Mouse (Mus musculus): Measurements from ENCODE around the gene Nt5c1a. TPM values are rescaled to one million over a fixed set of nuclear protein-coding genes. Genes with fewer than 3 reads are reported as not detected.

The Nt5c1a gene
- polyA plus RNA-seq, 1 experiment from 2014 or later: not detected

- no peaks in the 10 kb centered on the region for H3K36me3 ChIP-seq
- ATAC-seq (ENCODE audit: insufficient read depth, low FRiP score, low read depth): no peak
- no peaks in the 10 kb centered on the region for H3K4me1 ChIP-seq
- H3K27ac ChIP-seq: no peak overlapping the region
- WGBS: 96% methylated on average over 9 of the region's 9 CpGs
- H3K27me3 ChIP-seq (replicated peaks): 0 out of 2 replicates have a peak, but pooled peaks cover 3% of the 10 kb centered on the region
- H3K4me2 ChIP-seq: no peak overlapping the region
- no peaks in the 10 kb centered on the region for H3K9me3 ChIP-seq
- H3K9ac ChIP-seq: no peak overlapping the region
- no peak overlapping the region for H3K4me3 ChIP-seq (replicated peaks)
Measured at GRCm38 (mm10) chr4:123213975-123214374, 12.7 kb downstream of the Nt5c1a start.

- Histone ChIP-seq H3K9ac (no peak overlapping the region), H3K4me3 (replicated peaks) (no peak overlapping the region), H3K4me2 (no peak overlapping the region), H3K27me3 (replicated peaks) (0 out of 2 replicates have a peak, but pooled peaks cover 3% of the 10 kb centered on the region), H3K4me1 (no peaks in the 10 kb centered on the region), H3K36me3 (no peaks in the 10 kb centered on the region), H3K9me3 (no peaks in the 10 kb centered on the region), H3K27ac (no peak overlapping the region)
- WGBS: 60% methylated on average over 1 of the region's 1 CpGs
- no peak for ATAC-seq (ENCODE audit: insufficient read depth, low FRiP score, low read depth)
Measured at GRCm38 (mm10) chr4:123215367-123215766, 14.1 kb downstream of the Nt5c1a start.

- no peak for ATAC-seq (ENCODE audit: insufficient read depth, low FRiP score, low read depth)
- WGBS: 12% methylated on average over 1 of the region's 1 CpGs
- H3K4me1 ChIP-seq: no peaks in the 10 kb centered on the region
Measured at GRCm38 (mm10) chr4:123216782-123217181, 15.5 kb downstream of the Nt5c1a start.

GRCm38 (mm10) chr4:123219720-123220357, 18.5 kb downstream of the Nt5c1a start:
- Histone ChIP-seq H3K27me3 (replicated peaks) (0 out of 2 replicates have a peak, but pooled peaks cover 3% of the 10 kb centered on the region), H3K4me1 (no peaks in the 10 kb centered on the region), H3K9me3 (no peaks in the 10 kb centered on the region), H3K27ac (no peak overlapping the region), H3K9ac (no peak overlapping the region), H3K4me3 (replicated peaks) (no peak overlapping the region), H3K4me2 (no peak overlapping the region), H3K36me3 (no peaks in the 10 kb centered on the region)
- 68% methylated on average over 15 of the region's 15 CpGs for WGBS
- ATAC-seq (ENCODE audit: insufficient read depth, low FRiP score, low read depth): peak; percentile 50; the same call in 1 of the 2 replicates

More at GRCm38 (mm10) chr4:123216782-123217181, 15.5 kb downstream of the Nt5c1a start:
- Histone ChIP-seq H3K4me3 (replicated peaks) (no peak overlapping the region), H3K36me3 (no peaks in the 10 kb centered on the region), H3K4me2 (no peak overlapping the region), H3K9ac (no peak overlapping the region), H3K27ac (no peak overlapping the region), H3K9me3 (no peaks in the 10 kb centered on the region), H3K27me3 (replicated peaks) (0 out of 2 replicates have a peak, but pooled peaks cover 3% of the 10 kb centered on the region)

GRCm38 (mm10) chr4:123220637-123221036, 19.3 kb downstream of the Nt5c1a start:
- H3K27me3 ChIP-seq (replicated peaks): 0 out of 2 replicates have a peak, but pooled peaks cover 3% of the 10 kb centered on the region
- no peak overlapping the region for H3K9ac ChIP-seq
- WGBS: 77% methylated on average over 4 of the region's 4 CpGs

GRCm38 (mm10) chr4:123223309-123223708, 22.0 kb downstream of the Nt5c1a start:
- ATAC-seq (ENCODE audit: insufficient read depth, low FRiP score, low read depth): no peak
- H3K9ac ChIP-seq: no peak overlapping the region
- H3K27ac ChIP-seq: no peak overlapping the region
- 61% methylated on average over 3 of the region's 3 CpGs for WGBS
- 0 out of 2 replicates have a peak, but pooled peaks cover 3% of the 10 kb centered on the region for H3K27me3 ChIP-seq (replicated peaks)
- H3K4me3 ChIP-seq (replicated peaks): no peak overlapping the region
- H3K4me1 ChIP-seq: peaks cover 21% of the 10 kb centered on the region
- H3K4me2 ChIP-seq: no peak overlapping the region
- H3K36me3 ChIP-seq: no peaks in the 10 kb centered on the region
- no peaks in the 10 kb centered on the region for H3K9me3 ChIP-seq

More at GRCm38 (mm10) chr4:123220637-123221036, 19.3 kb downstream of the Nt5c1a start:
- H3K27ac ChIP-seq: no peak overlapping the region
- H3K9me3 ChIP-seq: no peaks in the 10 kb centered on the region
- no peak; the same call in 1 of the 2 replicates for ATAC-seq (ENCODE audit: insufficient read depth, low FRiP score, low read depth)
- H3K4me2 ChIP-seq: no peak overlapping the region
- H3K36me3 ChIP-seq: no peaks in the 10 kb centered on the region
- no peak overlapping the region for H3K4me3 ChIP-seq (replicated peaks)
- H3K4me1 ChIP-seq: no peaks in the 10 kb centered on the region

GRCm38 (mm10) chr4:123225718-123226403, 24.6 kb downstream of the Nt5c1a start:
- H3K27ac ChIP-seq: no peak overlapping the region
- H3K9ac ChIP-seq: no peak overlapping the region
- H3K4me1 ChIP-seq: peaks cover 25% of the 10 kb centered on the region
- H3K36me3 ChIP-seq: no peaks in the 10 kb centered on the region
- ATAC-seq (ENCODE audit: insufficient read depth, low FRiP score, low read depth): peak; percentile 45; the same call in 1 of the 2 replicates
- no peak overlapping the region for H3K4me2 ChIP-seq
- H3K9me3 ChIP-seq: no peaks in the 10 kb centered on the region
- H3K4me3 ChIP-seq (replicated peaks): no peak overlapping the region
- no peaks in the 10 kb centered on the region for H3K27me3 ChIP-seq (replicated peaks)
- 36% methylated on average over 10 of the region's 10 CpGs for WGBS

GRCm38 (mm10) chr4:123227707-123228106, 26.4 kb downstream of the Nt5c1a start:
- Histone ChIP-seq H3K9me3 (no peaks in the 10 kb centered on the region), H3K4me2 (no peak overlapping the region), H3K4me3 (replicated peaks) (no peak overlapping the region), H3K27me3 (replicated peaks) (no peaks in the 10 kb centered on the region; the same call in 1 of the 2 replicates), H3K9ac (no peak overlapping the region), H3K4me1 (peaks cover 25% of the 10 kb centered on the region), H3K36me3 (no peaks in the 10 kb centered on the region), H3K27ac (peak overlapping the region; percentile 62)
- peak; percentile 65 for ATAC-seq (ENCODE audit: insufficient read depth, low FRiP score, low read depth)
- WGBS: 25% methylated on average over 4 of the region's 4 CpGs

GRCm38 (mm10) chr4:123228270-123228669, 27.0 kb downstream of the Nt5c1a start:
- peak overlapping the region; percentile 62 for H3K27ac ChIP-seq
- H3K4me2 ChIP-seq: no peak overlapping the region
- H3K4me3 ChIP-seq (replicated peaks): no peak overlapping the region
- 21% methylated on average over 2 of the region's 2 CpGs for WGBS
- H3K27me3 ChIP-seq (replicated peaks): no peaks in the 10 kb centered on the region; the same call in 1 of the 2 replicates
- peaks cover 26% of the 10 kb centered on the region for H3K4me1 ChIP-seq
- H3K36me3 ChIP-seq: no peaks in the 10 kb centered on the region
- no peak overlapping the region for H3K9ac ChIP-seq
- ATAC-seq (ENCODE audit: insufficient read depth, low FRiP score, low read depth): peak; percentile 41; the same call in 1 of the 2 replicates
- H3K9me3 ChIP-seq: no peaks in the 10 kb centered on the region

GRCm38 (mm10) chr4:123229166-123229565, 27.9 kb downstream of the Nt5c1a start:
- ATAC-seq (ENCODE audit: insufficient read depth, low FRiP score, low read depth): no peak
- no peaks in the 10 kb centered on the region for H3K36me3 ChIP-seq
- H3K4me3 ChIP-seq (replicated peaks): no peak overlapping the region
- no peak overlapping the region for H3K9ac ChIP-seq
- H3K4me1 ChIP-seq: peaks cover 28% of the 10 kb centered on the region
- no peak overlapping the region for H3K27ac ChIP-seq
- H3K9me3 ChIP-seq: no peaks in the 10 kb centered on the region
- H3K27me3 ChIP-seq (replicated peaks): no peaks in the 10 kb centered on the region; the same call in 1 of the 2 replicates
- no peak overlapping the region for H3K4me2 ChIP-seq
- 53% methylated on average over 11 of the region's 11 CpGs for WGBS

GRCm38 (mm10) chr4:123232841-123233240, 31.5 kb downstream of the Nt5c1a start:
- H3K4me2 ChIP-seq: peak overlapping the region; percentile 86
- WGBS: 64% methylated on average over 3 of the region's 3 CpGs
- peaks cover 12% of the 10 kb centered on the region for H3K4me1 ChIP-seq
- no peaks in the 10 kb centered on the region; the same call in 1 of the 2 replicates for H3K27me3 ChIP-seq (replicated peaks)
- no peaks in the 10 kb centered on the region for H3K9me3 ChIP-seq
- H3K4me3 ChIP-seq (replicated peaks): no peak overlapping the region
- no peaks in the 10 kb centered on the region for H3K36me3 ChIP-seq
- H3K27ac ChIP-seq: no peak overlapping the region
- no peak overlapping the region for H3K9ac ChIP-seq
- no peak for ATAC-seq (ENCODE audit: insufficient read depth, low FRiP score, low read depth)
